Mouse (Mus musculus) testis, adult 2 months (tissue): ENCODE data around the gene Sarnp.

ENCODE experiments used
- CTCF ChIP-seq: fragments of 200-500 bp; IDR thresholded peaks from 2 replicates; pipeline ENCODE4 v1.5.1; 2012; ENCODE audit warnings: low read depth, mild to moderate bottlenecking, inconsistent platforms, low read length, moderate library complexity; ENCODE audit not compliant: control insufficient read depth, insufficient read depth, insufficient replicate concordance
- POLR2A ChIP-seq: fragments of 200-500 bp; IDR thresholded peaks from 2 replicates; pipeline ENCODE4 v1.6.1; 2012; ENCODE audit warnings: low read depth, mild to moderate bottlenecking, inconsistent platforms, low read length, moderate library complexity; ENCODE audit not compliant: control insufficient read depth

GRCm38 (mm10) chr10:128911430-128911829 is 94.3 kb downstream of the Sarnp start:
- TF ChIP-seq POLR2A, result no peak
- TF ChIP-seq CTCF, result no peak
